Mouse (Mus musculus) erythroblast, embryonic 14.5 days (primary cell): ENCODE results near the gene Nrxn3.

Experiments used
- GATA1 ChIP-seq: IDR thresholded peaks from 2 replicates; pipeline ENCODE4 v1.6.1; 2012; ENCODE audit warnings: low read length, inconsistent platforms, mixed read lengths
- TAL1 ChIP-seq: IDR thresholded peaks from 3 replicates; pipeline ENCODE4 v1.6.1; 2012; ENCODE audit warnings: low read length, inconsistent platforms, mixed read lengths

DNA sequence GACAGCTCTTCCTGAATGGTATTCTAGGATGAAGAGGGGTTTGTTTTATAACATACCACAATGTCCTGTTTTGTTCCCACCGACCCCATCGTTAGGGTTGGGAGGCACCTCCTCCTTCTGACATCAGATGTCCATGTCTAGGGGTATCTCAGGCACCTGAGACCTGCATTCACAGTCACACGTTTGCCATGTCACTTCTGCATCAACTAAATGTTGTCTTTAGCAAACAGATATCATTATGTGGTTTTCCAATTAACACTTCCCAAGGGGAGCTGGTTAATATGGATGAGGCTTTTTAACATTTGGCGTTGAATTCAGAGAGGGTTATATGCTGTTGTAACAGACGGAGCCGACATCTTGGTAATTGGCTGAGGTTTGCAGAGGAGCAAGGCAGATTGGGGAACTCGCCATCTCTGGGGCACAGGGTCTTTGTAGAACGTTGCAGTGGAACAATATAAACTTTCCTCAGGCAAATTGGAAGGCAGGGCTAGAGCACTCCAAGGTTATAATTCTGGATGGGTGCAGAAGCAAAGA, 412.2 kb downstream of the Nrxn3 start:
- no peak for TF ChIP-seq GATA1
- no peak for TF ChIP-seq TAL1
